Mouse (Mus musculus) monocyte, adult 2 months (primary cell): ENCODE measurements at regions not wholly inside any gene's neighbourhood (a gene's known extent, or its start where the extent isn't known, plus 50 kb on each side); places are given as distances from the start of the nearest gene placed in this dataset.

Experiments
- DNase-seq, 2 experiments: peaks; one replicate each; pipeline ENCODE4 v3.0.0; 2022; ENCODE audit warnings: low spot score in 2 of 2, low read depth in 1 of 2

DNA sequence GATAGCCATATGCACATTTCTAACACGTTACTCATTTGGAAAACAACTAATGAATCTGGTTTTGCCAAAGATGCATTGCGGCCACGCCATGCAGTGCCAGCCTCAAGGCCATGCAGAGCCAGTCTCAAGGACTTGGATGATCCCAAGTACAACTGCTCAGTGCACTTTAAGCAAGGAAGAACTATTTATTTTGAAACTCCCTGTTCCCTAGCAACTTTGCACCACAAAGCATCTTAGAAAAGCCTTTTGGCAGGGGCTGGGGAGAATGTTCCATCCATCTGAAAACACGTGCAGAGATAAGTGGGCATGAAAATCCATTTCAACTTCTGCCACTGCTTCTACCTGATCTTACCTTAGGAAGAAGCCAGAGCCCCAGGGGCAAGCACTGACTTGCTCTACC is 182.1 kb upstream of the Phactr1 start:
- DNase-seq: no peak

DNA sequence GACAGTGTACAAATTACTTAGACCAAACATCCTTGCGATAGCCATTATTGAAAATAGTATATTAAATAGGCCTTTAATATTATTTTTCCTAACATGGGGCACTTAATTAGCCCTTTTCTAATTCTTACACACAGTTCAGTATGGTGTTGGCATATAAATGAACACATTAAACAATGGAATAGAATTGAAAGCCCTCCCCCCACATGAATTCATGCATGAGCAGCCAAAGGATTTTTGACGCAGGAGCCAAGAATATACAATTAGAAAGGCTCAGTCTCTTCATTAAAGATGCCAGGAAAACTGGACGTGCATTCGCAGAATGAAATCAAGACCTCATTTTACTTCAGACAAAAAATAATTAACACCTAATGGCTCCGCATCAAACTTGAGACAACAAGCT is 172.9 kb upstream of the Phactr1 start:
- DNase-seq: no peak

DNA sequence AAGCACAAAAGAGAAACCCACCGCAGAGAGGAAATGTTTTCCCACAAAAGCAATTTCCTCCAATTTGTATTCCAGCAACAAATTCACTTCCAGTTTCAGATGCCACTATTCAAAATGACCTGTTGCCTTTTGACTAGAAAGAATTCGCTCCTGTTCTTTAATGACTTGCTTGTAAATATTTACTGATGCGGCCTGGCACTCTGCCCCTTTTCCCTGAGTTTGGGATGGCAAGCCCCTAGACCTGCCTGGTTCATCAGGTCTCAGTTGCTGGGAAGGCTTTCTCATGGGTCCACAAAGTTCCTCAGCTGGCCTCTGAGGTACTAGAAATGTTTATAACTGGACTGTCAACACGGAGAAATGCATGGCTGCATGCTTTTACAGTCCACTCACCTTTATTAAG is 161.7 kb upstream of the Phactr1 start:
- DNase-seq: no peak

DNA sequence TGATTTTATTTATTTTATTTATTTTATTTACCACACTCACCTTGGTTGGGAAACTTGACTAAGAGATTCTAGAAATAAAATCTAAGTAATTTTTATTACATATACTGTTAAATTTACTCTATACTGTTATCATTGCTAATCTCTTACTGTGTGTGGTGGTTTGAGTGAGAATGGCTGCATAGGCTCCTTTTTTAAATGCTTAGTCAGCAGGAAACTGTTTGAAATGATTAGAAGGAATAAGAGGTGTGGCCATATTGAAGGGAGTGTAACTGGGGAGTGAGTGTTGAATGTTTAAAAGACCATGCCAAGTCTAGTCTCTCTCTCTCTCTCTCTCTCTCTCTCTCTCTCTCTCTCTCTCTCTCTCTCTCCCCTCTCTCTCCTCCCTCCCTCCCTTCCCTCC is 157.9 kb upstream of the Phactr1 start:
- DNase-seq: no peak

DNA sequence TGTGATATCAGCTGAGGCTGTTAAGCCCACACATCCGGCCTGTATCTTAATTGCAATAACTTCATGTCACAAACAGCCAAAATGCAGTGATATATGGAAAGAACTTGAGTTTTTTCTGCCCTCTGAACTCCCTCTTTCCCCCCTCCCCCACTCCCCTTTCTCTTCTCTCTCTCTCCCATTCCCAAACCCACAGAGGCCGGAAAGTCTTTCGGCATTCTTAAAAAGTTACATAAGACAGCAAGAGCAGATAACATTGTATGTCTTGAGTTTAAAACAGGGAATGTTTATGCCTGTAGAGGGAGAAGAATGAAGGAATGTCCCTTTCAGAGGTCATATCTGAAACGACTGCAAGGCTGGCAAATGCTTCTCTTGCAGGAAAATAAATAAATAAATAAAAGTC is 154.3 kb upstream of the Phactr1 start:
- DNase-seq: no peak

DNA sequence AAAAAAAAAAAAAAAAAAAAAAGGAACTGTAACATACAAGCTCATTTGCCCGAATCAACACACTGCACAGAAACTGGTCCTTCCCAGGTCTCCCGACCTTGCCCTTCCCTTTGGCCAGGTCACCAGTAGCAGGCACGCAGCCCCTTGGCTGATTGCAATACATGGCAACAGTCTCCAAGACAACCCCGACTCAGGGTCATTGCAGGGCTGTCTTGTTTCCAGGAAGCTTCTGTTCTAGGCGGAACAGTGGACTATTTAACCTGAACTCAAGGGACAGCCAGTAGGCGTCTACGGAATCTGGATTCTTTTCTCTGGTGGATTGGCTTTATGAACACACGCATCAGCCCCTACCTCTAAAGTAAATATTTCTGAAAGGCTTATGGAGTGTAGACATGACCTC is 153.5 kb upstream of the Phactr1 start:
- DNase-seq: no peak

DNA sequence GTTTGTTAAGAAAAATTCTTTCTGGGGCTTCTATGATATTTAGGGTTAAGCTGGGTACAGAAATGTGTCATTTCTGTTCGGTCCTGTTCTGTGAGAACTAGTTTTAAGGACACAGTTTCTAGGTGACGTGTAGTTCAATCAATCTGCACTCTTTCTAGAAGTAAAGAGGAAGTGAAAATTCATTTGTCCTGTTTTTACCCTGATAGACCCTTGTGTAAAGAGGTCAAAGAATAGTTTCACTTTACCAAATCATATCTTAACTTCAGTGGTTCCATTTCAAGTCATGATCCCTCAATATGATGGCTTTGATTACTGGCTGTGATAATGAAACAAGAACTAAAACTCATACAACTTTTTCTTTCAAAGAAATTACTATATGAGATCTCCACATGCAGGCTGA is 152.3 kb upstream of the Phactr1 start:
- no peak for DNase-seq

DNA sequence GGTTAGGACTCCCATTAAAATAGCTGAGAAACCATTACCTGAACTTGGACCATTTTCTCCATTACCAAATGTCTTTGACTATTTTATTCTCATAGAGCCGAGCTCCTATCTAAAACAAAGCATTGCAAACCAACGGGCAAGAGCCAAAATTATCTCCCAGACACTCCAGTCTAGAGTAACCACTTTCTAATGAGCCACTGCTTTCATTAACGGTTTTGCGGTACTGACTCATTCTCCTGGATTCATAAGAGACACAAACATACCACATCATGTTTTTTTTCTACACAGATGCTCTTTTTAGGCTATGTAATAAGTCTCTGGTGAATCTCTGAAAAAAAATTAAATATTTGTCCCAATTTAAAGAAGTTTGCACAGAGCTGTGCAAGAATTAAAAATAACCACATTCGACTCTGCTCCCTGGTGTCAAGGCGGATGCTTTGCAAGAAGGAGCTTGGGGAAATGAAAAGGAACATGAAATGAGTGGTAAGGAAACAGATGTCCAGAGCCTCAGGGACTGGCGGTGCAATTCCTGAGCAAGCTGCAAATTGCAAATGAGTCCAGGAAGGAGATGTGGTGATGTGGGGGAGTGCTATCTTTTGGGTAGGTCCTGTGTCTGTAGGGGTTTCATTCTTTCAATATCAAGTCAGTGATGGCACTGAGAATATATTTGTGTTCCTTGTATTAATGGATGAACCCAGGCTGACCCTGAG is 143.8 kb upstream of the Phactr1 start:
- no peak for DNase-seq

DNA sequence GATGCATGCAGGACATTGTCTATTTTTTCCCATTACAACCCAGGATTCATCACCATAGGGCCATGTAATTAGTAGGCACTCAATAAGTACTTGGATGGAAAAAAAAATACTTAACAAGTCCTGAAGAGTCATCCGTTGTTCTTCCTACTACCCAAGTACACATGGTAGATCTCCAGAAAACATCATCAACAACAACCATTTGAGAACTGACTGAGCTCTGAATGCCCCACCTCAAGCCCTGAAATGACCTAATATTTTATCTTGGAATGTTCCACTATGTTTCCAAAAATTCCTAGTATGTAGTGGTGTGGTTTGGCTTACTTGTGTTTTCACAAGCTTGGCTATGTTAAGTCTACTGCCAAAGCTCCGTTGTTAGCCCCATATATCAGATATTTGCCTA is 142.4 kb upstream of the Phactr1 start:
- DNase-seq: no peak

DNA sequence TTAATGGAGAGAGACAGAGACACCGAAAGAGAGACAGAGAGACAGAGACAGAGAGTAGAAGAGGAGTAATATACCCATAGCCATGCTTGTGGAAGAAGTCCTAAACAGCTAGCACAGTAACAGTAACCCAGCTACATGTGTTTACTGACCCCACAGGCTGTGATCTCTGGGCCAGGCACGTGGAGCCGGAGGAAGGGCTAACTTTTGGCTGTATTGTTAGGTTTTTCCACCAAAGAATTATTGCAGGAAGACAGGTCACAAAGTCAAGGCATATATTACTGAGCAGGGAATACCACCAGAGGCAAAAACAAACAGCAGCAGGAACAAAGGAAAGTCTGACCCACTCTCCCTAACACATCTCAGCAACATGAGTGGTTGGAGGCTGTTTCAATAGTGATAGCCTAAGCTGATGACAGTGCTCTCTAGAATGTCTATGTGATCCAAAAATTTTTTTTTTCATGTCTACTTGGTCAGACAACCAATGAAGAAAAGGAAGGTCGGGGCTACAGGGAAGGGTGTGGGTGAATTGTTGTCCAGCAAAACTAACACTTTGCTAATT is 135.8 kb upstream of the Phactr1 start:
- no peak for DNase-seq

DNA sequence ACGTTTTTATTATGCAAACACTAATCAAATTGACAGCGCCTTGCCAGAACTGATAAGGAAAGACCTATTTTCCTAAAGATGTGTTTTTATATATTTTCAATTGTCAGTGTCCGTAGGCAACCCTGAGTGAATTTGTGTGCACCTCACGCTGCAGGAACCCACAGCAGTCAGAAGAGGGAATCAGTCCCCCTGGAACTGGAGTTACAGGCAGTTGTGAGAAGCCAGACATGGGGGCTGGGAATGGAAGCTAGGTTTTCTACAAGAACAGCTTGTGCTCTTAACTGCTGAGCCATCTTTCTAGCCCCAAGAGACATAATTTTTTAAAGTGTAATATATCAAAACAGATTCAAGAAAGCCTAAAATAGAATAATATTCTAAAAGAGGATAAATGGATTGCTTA is 134.0 kb upstream of the Phactr1 start:
- DNase-seq: no peak

DNA sequence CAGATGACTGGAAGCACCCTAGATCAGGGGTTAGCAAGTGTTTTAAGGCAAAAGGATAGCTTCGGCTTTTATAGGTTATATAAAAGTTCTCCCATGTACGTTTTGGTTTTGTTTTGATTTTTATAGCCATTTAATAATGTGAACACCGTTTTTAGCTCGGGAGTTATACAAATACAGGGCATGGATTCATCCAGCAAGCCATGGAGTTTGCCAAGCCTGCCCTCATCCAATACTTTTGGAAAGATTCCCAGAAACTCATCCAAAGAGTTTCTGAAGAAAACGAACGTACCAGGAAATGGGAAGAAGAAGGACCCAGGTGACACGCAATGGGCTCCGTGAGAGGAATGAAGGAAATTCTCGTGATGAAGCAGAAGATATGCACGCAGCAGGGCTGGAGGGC is 133.6 kb upstream of the Phactr1 start:
- no peak for DNase-seq

DNA sequence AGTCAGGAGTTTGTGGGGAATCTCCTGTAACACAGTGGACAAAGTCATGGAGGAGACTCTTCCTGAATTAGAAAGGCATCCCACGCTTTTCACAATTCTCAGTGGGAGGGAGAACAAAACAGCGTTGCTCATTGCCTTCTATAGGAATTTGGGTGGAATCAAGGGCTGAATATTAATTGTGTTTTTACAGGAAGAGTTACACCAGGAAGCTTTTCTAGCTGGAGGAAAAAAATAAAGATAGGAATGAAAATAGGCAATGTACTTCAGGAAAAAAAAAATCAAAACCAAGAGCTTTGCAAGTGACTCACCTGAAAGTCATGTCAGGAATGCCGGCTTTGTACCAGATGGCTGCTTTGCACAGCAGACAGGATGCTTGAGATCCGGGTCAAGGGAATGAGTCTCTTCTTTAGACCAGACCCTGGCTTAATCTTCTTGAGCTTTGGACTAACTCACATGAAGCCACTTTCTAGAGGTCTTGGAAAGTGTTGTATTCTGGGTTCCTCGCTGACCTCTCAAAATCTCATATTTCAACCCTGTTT is 131.3 kb upstream of the Phactr1 start:
- no peak for DNase-seq

DNA sequence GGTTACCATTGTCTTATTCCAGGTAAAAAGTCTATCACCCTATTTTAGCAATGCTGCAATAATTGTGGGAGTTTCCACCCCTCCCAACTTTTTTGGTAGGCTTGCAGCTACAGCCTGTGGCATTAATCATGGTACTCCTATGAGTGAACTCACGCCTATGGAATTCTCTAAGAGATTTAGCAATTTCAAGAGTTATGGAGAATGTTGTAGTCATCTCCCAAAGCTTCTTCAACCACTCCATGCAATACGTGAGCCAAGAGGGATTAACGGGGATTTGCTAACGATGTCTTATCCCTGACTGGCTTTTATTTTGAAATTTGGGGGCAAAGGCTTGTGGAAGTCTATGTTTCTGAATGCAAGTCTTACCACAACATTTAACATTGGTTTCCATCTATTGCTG is 125.5 kb upstream of the Phactr1 start:
- no peak for DNase-seq

DNA sequence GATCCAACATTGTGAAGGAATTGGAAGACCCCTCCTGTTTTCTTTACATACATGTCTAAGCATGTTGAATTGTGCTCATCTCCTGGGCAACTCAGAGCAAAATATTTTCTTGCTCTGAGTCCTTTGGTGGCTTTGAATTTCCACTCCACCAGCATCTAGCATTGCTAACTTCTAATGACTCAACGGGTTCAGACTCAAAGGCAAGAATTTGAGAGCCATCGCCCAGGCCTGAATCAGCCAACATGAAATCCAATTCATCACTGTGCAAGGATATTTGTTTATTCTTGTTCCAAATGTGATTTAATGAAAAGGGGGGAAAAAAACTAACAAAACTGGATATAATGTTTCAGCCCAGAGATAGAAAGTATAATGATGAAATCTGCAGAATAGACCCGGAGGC is 121.9 kb upstream of the Phactr1 start:
- no peak for DNase-seq

DNA sequence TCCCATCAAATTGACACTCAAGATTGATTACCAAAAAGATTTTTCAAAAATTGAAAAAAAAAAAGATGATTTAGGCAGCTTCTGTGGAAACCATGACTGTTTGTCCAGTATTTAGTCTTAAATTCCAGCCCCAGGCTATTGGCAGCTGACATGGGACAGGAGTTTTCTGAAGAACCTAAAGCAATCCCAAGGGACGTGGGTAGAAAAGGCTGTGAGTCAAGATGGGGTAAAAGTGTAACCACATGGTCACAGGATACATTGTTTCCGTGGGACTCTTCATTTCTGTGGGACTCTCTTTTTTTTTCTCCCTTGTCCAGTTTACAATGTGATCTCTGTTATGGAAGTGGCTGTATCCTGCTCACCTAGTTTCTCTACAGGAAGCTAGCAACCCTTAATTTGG is 119.0 kb upstream of the Phactr1 start:
- no peak for DNase-seq

DNA sequence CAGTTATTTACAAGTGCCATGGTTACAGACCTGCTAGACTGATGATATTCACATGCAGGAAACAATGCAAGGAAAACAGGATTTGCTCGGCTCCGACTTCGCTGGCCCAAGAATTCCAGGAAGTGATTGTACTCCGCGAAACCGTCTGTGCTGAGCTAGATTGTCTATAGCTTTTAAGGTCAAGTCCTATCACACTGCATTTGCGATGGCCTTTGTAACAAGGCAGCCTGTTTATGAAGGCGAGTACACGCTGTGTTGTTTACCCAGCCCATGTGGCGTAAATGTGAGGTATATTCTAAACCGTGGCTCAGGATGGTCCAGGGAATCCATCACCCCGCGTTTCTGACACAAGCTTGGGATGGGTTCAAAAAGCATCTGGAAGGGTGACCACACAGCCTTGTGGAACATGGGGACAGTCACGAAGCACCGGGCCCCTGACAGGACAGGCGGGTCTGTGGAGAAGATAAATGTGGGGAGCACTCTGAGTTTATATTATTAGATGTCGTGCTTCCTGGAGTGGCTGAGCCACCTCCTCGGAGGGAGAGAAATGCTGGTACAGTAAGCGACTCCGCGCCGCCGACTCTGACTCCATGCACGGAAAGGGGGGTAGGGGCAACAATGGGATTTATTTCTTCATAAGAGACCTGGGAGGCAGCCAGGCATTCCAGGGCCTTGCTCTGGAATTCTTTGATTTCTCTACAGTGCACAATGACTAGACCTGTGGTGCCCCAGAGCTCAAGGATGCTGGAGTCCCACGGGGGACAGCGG is 114.9 kb upstream of the Phactr1 start:
- DNase-seq: no peak

DNA sequence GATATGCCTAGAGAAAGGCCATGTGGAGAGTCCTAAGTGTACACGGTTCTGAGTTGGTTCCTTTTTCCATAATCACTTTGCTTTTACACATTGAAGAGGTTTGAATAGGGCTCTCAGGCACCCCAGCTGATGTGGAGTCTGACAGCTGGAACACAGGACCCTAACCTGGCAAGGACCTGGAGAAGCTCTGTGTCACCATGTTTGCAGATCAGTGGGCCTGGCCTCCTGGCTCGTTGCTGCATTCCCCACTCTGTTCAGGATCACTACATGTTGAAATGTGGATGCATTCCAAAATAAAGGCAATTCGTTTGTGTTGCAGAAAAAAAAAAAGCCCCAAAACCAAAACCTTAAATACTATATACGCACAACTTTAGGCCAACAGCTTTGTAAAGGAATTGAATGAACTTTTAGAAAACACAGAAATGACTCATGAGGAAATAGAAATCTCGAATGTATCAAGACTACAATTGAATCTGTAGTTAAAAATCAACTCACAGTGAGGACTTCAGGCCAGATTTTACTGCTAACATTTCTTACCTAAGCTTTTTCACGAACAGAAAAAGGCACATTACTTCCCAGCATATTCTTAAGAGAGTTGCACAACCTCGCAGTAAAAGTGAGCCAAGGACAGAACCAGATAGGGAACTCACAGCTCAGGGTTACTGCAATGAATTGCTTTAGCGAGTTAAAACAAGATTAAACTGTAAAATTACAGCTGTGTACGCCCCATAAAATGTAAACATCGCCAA is 109.6 kb upstream of the Phactr1 start:
- DNase-seq: no peak

DNA sequence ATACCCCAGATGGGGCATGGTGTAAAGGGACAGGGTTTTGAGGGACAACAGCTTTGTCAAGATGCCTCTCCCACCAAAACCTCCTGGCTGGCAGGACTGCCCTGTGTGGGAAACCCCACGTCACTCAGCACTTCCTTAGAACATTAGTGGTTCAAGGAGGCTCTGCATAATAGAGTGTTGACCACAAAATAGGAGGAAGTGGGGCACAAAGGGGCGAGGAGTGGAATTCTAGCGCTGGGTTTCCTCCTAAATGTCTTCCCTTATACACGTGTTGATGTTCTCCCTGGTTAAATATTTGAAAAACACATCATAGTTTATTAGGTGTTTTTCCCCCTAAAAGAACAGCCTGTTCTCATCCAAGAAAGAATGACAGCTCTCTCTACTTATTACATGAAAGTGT is 106.2 kb upstream of the Phactr1 start:
- DNase-seq: no peak

DNA sequence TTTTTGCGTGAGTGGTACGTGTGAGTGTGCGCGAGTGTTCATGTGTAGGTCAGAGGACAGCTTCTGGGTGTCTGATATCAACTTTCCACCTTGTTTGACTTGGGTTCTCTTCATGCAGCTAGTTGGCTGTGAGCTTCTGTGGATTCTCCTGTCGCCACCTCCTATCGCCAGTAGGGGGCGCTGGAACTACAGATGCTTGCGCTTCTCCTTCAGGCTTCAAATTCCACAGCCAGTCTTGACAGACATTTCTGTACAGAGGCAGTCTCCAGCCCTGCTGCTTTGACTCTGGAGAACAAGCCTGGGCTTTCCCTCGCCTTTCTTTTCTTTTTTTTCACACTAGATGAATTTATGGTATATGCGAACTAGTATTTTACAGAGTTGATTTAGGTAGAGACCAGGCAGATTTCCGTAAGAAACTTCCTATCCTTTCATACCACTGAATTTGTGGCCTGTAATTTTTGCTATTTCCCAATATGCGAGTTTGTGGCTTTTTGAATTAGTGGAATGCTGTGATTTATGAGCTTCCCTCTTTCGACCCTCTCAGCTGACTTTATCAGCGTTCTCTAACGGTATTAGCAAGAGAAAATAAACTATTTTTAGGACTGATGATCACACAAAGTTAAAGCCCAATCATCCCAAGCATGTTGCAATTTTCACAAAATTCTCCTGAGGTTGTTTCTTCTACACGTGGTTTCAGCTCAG is 104.5 kb upstream of the Phactr1 start:
- DNase-seq: no peak

DNA sequence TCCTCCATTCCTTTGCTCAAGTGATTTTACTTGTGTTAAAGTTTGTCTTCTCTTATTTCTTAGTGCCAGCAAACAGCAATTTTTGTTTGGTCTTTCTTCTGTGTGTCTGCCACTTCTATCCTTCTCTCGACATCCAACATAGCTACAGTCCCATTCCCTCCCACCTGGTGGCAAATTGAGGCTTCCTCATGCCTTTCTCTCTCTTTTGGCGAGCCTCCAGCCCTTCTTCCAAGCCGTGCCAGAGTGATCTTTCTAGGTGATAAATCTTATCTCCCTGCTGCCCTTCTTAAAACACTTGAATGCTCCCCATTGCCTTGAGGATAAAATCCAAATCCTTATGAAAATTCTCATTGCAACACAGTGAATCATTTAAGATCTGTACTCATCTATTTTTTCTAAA is 101.0 kb upstream of the Phactr1 start:
- DNase-seq: no peak
